Mouse (Mus musculus): ENCODE results near the gene Zfp202.

DNA sequence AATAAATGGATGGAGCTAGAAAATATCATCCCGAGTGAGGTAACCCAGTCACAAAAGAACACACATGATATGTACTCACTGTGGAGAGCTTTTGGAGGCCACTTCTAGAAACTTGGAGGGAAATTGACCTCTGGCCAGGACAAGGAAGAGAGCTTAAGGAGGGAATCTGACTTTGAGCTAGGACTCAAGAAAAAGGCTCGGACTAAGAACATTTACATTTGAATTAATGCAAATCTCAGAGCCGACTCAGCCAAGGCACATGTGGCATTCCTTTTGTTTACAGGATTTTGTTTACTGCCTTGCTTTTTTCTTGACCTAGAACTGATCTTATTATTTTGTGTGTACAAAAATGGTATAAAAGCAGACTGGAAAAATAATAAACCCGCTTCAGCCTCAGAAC is 47.6 kb downstream of the Zfp202 start:
- TF ChIP-seq CTCF (IDR thresholded peaks at IDR 0.05) (no peak), EP300 (IDR thresholded peaks at IDR 0.05) (no peak)
